Mouse (Mus musculus): ENCODE results near the gene Cstf3. TPM values are rescaled to one million over a fixed set of nuclear protein-coding genes. Genes with fewer than 3 reads are reported as not detected.

Gene Cstf3
- polyA plus RNA-seq, 1 experiment from 2014 or later = 94.5 TPM

DNA sequence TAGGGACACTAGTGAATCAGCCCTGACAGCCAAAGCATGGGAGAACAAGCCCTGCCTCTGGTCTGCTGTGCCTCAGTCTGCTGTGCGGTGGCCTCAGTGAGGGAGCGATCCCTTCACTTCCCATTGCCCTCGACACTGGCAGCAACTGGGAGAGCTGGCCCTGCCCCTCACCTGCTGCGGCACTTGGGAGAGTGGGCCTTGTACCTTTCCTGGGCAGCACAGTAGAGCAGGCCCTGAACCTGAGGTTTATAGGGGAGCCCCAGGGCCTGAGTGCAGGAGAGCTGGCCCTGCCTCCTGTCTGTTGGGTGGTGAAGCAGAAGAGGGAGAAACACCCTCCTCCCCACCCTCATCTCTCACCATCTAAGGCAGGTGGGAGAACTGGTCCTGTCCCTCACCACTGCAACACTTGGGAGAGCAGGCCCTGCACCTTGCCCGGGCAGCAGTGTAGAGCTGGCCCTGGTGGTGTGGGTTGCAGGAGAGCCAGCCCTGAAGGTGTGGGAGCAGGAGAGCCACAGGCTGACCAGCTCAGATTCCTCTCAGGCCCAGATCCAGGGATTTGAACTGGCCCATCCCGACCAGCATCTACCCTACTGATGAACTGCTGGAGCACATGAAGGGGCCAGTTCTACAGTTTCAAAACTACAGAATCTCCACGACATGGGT lies 10.4 kb upstream of the Cstf3 start:
- no peak for DNase-seq (ENCODE audit: low spot score)
- no peaks in the 10 kb centered on the region for H3K9me3 ChIP-seq (replicated peaks)
- no peaks in the 10 kb centered on the region for H3K36me3 ChIP-seq
- no peaks in the 10 kb centered on the region for H3K4me1 ChIP-seq
- no peak overlapping the region for H3K27ac ChIP-seq (replicated peaks)
- WGBS = 77% methylated on average over 7 of the region's 7 CpGs
- no peaks in the 10 kb centered on the region for H3K27me3 ChIP-seq (ENCODE audit: low read depth, poor library complexity, severe bottlenecking)
- no peak overlapping the region for H3K4me3 ChIP-seq

DNA sequence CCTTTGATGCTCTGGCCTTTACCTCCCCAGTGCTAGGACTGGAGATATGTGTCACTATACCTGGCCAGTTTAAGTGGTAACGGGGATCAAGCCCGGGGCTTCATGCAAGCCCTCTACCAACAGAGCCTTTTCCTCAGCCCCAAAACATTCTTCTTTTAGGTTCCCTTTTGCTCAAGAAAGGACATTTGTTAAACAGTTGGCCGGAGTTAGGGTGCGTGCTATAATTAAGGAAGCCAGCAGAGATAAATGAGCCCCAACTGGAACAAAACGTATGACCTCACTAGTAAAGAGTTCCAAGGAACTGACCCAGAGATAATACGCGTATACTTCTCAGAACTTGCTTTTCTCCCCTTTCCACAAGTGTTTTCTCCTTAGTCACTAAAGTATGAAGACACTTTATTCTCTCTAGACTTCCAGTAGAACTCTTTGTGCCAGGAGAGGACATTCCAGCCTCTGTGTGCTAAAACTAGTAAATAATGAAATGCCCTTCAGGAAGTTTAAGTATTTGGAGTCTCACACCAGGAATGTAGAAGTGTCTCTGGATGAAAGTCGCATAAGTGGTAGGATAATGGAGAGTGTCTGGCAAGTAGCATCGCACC lies 8.9 kb upstream of the Cstf3 start:
- DNase-seq (ENCODE audit: low spot score) = no peak
- no peak overlapping the region for H3K27ac ChIP-seq (replicated peaks)
- H3K9me3 ChIP-seq (replicated peaks) = no peaks in the 10 kb centered on the region
- H3K36me3 ChIP-seq = no peaks in the 10 kb centered on the region
- H3K4me1 ChIP-seq = no peaks in the 10 kb centered on the region
- H3K27me3 ChIP-seq (ENCODE audit: low read depth, poor library complexity, severe bottlenecking) = no peaks in the 10 kb centered on the region
- H3K4me3 ChIP-seq = no peak overlapping the region
- WGBS = 84% methylated on average over 9 of the region's 9 CpGs

DNA sequence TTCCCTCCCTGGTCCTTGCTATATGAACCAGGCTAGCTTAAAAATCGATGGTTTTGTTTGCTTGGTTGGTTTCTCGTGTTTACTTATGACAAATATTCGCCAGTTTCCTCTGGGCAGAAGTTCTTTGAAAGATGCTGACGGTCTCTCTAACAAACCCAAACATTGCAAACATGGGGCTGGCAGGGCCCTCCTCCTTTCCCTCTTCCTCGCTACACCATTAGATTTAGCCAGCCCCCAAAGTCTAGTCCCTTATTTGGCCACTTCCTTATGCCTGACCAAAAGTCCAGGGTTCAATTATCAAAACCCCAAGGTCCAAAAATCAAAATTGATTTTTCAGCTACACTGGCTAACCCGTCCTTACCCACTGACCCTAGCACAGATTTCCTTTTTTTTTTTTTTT lies 7.3 kb upstream of the Cstf3 start:
- DNase-seq (ENCODE audit: low spot score) = no peak
- no peaks in the 10 kb centered on the region for H3K36me3 ChIP-seq
- H3K4me1 ChIP-seq = no peaks in the 10 kb centered on the region
- 82% methylated on average over 6 of the region's 6 CpGs for WGBS
- H3K9me3 ChIP-seq (replicated peaks) = no peaks in the 10 kb centered on the region
- H3K27me3 ChIP-seq (ENCODE audit: low read depth, poor library complexity, severe bottlenecking) = no peaks in the 10 kb centered on the region
- H3K27ac ChIP-seq (replicated peaks) = no peak overlapping the region
- H3K4me3 ChIP-seq = no peak overlapping the region

DNA sequence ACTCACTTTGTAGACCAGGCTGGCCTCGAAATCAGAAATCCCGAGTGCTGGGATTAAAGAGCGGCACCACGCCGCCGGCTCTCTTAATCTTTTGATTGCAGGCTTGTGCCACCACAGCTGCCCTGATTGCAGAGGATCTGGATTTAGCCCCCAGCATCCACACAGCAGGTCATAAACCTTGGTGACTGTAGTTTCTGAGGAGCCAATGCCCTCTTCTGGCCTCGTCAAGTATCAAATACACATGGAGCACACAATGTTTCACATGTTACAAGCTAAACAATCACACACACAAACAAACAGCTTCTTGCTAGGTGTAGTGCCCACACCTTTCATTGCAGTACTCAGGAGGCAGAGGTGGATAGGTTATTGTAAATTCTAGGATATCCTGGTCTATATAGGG lies 6.1 kb upstream of the Cstf3 start:
- Histone ChIP-seq H3K4me3 (no peak overlapping the region), H3K36me3 (no peaks in the 10 kb centered on the region), H3K9me3 (replicated peaks) (no peaks in the 10 kb centered on the region), H3K27me3 (ENCODE audit: low read depth, poor library complexity, severe bottlenecking) (no peaks in the 10 kb centered on the region), H3K4me1 (peaks cover 3% of the 10 kb centered on the region), H3K27ac (replicated peaks) (no peak overlapping the region)
- 74% methylated on average over 7 of the region's 7 CpGs for WGBS
- no peak for DNase-seq (ENCODE audit: low spot score)

DNA sequence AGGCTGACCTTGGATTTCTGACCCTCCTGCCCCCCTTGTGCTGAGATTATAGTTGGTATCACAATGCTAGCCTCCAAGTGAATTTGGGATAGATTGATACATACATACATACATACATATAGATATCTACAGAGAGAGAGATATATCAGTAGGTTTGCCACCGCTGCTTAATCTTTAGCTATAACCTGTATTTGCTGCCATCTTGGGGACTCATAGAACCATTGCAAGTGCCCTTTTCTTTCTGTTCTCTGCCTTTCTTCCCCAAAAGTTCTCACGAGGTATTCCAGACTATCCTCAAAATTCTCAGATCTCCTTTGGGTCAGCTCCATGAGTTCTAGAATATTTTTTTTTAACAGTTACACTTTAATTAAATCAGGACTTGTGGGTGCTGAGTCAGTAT lies 4.7 kb upstream of the Cstf3 start:
- H3K4me3 ChIP-seq = no peak overlapping the region
- 55% methylated on average over 2 of the region's 2 CpGs for WGBS
- no peak for DNase-seq (ENCODE audit: low spot score)

DNA sequence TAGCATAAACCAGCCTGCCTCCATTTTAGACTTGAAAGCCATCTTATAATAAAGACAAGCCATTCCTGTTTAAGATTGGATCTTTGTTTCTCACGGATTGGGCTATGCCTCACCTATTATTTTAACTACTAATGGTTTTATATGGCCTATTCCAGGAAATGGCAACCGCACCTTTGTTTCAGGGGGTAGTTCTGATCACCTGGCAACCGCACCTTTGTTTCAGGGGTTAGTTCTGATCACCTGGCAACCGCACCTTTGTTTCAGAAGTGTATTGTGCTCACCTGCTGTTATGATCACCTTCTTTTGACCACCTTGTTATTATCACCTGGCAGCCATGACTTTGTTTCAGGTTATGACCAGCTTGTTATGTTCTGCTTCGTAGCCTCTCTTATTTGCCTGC lies 1.8 kb upstream of the Cstf3 start:
- Histone ChIP-seq H3K27ac (replicated peaks) (no peak overlapping the region), H3K4me1 (peaks cover 25% of the 10 kb centered on the region), H3K27me3 (ENCODE audit: low read depth, poor library complexity, severe bottlenecking) (no peaks in the 10 kb centered on the region), H3K4me3 (no peak overlapping the region), H3K9me3 (replicated peaks) (no peaks in the 10 kb centered on the region), H3K36me3 (peaks cover 6% of the 10 kb centered on the region; the same call in 1 of the 2 replicates)
- 93% methylated on average over 5 of the region's 5 CpGs for WGBS
- no peak for DNase-seq (ENCODE audit: low spot score)

More for the DNA sequence above, 4.7 kb upstream of the Cstf3 start:
- Histone ChIP-seq H3K27me3 (ENCODE audit: low read depth, poor library complexity, severe bottlenecking) (no peaks in the 10 kb centered on the region), H3K36me3 (no peaks in the 10 kb centered on the region), H3K27ac (replicated peaks) (no peak overlapping the region), H3K4me1 (peaks cover 8% of the 10 kb centered on the region), H3K9me3 (replicated peaks) (no peaks in the 10 kb centered on the region)

DNA sequence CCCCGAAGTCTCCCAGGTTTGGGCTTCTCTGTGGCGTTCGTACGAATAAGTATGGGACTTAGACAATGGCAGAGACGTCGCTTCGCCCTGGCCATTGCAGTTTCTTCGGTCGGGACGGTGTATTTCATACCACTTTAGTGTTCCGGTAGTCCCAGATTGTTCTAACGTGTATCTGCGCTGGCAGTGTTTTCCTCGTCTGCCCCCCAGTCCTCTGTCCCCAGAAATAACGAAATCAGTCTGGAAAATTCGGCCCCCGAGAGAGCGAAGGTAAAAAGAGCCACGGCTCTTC lies 450 bp downstream of the Cstf3 start:
- peak overlapping the region; percentile 92 for H3K4me3 ChIP-seq
- DNase-seq (ENCODE audit: low spot score) = no peak
- WGBS = under 1% methylated on average over 19 of the region's 19 CpGs
- no peaks in the 10 kb centered on the region for H3K27me3 ChIP-seq (ENCODE audit: low read depth, poor library complexity, severe bottlenecking)
- H3K9me3 ChIP-seq (replicated peaks) = no peaks in the 10 kb centered on the region
- H3K36me3 ChIP-seq = peaks cover 6% of the 10 kb centered on the region; the same call in 1 of the 2 replicates
- peaks cover 25% of the 10 kb centered on the region for H3K4me1 ChIP-seq
- peak overlapping the region; percentile 97 for H3K27ac ChIP-seq (replicated peaks)

DNA sequence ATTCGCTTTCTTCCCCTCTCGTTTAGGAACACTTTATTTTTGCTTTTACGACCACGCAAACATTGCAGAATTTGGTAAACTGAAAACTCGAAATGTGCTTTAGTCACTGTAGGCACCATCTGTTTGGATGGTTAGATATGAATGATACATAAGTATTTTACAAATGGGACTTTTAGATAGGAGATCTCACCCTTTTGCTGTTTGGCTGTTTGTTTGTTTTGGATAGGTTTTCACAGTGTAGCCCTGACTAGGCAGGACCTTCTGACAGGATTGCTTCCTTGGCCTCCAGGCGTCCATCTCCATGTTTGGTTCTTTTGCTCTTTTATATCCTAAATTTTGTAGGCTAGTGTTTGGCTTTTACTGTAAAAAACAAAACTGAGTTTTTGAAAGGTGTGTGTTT lies 818 bp downstream of the Cstf3 start:
- peaks cover 25% of the 10 kb centered on the region for H3K4me1 ChIP-seq
- H3K27ac ChIP-seq (replicated peaks) = peak overlapping the region; percentile 97
- H3K4me3 ChIP-seq = peak overlapping the region; percentile 92
- DNase-seq (ENCODE audit: low spot score) = no peak
- WGBS = 0% methylated on average over 6 of the region's 6 CpGs
- H3K27me3 ChIP-seq (ENCODE audit: low read depth, poor library complexity, severe bottlenecking) = no peaks in the 10 kb centered on the region
- H3K36me3 ChIP-seq = peaks cover 6% of the 10 kb centered on the region; the same call in 1 of the 2 replicates
- H3K9me3 ChIP-seq (replicated peaks) = no peaks in the 10 kb centered on the region

DNA sequence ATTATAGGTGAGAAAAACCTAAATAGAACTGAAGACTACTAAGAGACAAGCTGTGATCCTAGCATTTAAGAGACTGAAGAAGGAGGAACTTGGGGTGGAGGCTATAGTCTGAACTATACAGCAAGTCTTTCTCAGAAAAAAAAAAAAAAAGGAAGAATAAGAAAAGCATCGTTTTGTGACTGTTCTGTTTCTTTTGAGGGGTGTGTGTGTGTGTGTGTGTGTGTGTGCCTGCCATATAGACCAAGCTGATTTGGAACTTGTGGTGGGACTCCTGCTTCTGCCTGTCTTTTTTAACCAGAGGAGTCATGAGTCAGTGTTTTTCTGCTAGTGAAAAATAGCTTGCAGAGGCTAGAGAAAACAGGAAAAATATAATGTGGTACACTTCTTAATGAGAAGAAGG lies 4.7 kb downstream of the Cstf3 start:
- Histone ChIP-seq H3K27ac (replicated peaks) (no peak overlapping the region), H3K4me3 (no peak overlapping the region), H3K9me3 (replicated peaks) (no peaks in the 10 kb centered on the region), H3K36me3 (peaks cover 24% of the 10 kb centered on the region), H3K4me1 (peaks cover 17% of the 10 kb centered on the region), H3K27me3 (ENCODE audit: low read depth, poor library complexity, severe bottlenecking) (no peaks in the 10 kb centered on the region)
- DNase-seq (ENCODE audit: low spot score) = no peak
- 87% methylated on average over 1 of the region's 1 CpGs for WGBS

DNA sequence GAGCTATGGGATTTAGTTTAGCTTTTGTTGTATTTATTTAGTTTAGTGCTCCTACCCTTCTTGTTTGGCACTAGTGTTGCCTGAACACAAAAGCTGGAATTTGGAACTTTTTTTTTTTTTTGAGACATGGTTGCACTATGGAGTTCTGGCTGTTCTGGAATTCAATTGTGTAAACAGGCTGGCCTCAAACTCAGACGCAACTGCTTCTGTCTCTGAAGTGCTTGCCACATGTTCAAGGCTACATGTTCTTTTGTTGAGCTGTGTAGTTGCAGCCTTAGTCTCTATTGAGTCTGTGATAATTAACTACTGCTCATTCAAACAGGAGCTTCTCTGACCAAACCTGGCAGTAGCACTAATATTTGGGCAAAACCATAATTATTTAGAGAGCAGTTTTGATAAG lies 13.1 kb downstream of the Cstf3 start:
- H3K27me3 ChIP-seq (ENCODE audit: low read depth, poor library complexity, severe bottlenecking) = no peaks in the 10 kb centered on the region
- no peak for DNase-seq (ENCODE audit: low spot score)

DNA sequence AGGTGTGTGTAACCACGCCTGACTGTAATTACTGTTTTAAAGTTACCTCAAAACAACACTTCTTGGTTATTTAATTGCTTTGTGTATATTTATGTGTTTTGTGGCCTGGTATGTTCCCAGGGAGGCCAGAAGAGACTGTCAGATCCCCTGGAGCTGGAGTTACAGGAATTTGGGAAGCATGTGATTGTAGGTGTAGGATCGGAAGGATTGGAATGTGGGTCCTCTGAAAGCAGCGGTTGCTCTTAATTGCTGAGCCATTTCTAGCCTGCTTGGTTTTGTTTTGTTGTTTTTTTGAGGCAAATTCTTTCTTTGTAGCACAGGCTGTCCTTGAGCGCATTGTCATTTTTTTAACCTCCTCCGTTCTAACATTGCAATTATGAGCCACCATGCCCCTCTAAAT lies 14.4 kb downstream of the Cstf3 start:
- WGBS = 79% methylated on average over 5 of the region's 5 CpGs
- Histone ChIP-seq H3K27ac (replicated peaks) (no peak overlapping the region), H3K9me3 (replicated peaks) (no peaks in the 10 kb centered on the region), H3K4me1 (no peaks in the 10 kb centered on the region), H3K4me3 (no peak overlapping the region), H3K27me3 (ENCODE audit: low read depth, poor library complexity, severe bottlenecking) (no peaks in the 10 kb centered on the region), H3K36me3 (peaks cover 29% of the 10 kb centered on the region)
- DNase-seq (ENCODE audit: low spot score) = no peak

More for the DNA sequence above, 13.1 kb downstream of the Cstf3 start:
- WGBS = 53% methylated on average over 1 of the region's 1 CpGs
- Histone ChIP-seq H3K4me3 (no peak overlapping the region), H3K9me3 (replicated peaks) (no peaks in the 10 kb centered on the region), H3K36me3 (peaks cover 23% of the 10 kb centered on the region), H3K27ac (replicated peaks) (no peak overlapping the region), H3K4me1 (no peaks in the 10 kb centered on the region)

DNA sequence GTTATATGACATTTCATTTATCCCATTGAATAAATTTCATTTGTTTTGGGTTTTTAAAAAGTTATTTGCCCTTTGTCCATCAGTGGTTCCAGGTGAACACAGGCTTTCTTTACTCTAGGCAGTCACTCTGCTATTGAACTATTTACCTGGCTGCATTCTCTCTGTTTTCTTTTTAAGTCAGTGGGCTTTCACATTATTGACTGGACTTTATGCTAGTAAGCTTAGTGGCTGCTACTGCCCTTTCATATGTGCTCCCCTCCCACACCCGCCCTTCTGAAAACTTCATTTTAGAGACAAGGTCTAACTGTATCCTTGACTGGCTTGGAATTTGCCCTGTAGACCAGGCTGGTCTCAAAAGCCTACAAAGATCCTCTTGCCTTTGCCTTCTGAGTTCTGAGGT lies 15.2 kb downstream of the Cstf3 start:
- Histone ChIP-seq H3K27me3 (ENCODE audit: low read depth, poor library complexity, severe bottlenecking) (no peaks in the 10 kb centered on the region), H3K27ac (replicated peaks) (no peak overlapping the region), H3K36me3 (peaks cover 29% of the 10 kb centered on the region), H3K4me3 (no peak overlapping the region), H3K4me1 (no peaks in the 10 kb centered on the region), H3K9me3 (replicated peaks) (no peaks in the 10 kb centered on the region)
- 91% methylated on average over 1 of the region's 1 CpGs for WGBS
- DNase-seq (ENCODE audit: low spot score) = no peak

DNA sequence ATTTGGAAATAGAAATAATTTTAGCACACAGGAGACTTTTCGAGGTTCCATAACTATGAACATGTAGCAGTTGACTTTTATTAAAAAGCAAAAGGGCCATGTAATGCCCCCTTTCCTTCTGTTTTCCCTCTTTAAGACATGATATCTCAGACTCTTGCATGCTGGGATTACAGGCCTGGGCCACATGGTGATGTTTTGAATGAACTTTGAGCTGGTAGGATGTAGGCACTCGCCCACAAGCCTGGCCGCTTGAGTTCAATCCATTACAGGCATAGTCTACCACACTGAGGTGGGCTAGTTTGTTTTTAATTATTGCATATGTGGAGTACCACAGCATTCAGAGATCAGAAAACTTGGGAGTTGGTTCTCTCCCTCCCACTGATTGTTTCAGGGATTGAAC lies 24.5 kb downstream of the Cstf3 start:
- 93% methylated on average over 3 of the region's 3 CpGs for WGBS
- Histone ChIP-seq H3K9me3 (replicated peaks) (no peaks in the 10 kb centered on the region), H3K27me3 (ENCODE audit: low read depth, poor library complexity, severe bottlenecking) (no peaks in the 10 kb centered on the region), H3K4me3 (no peak overlapping the region), H3K27ac (replicated peaks) (no peak overlapping the region), H3K36me3 (peaks cover 51% of the 10 kb centered on the region), H3K4me1 (no peaks in the 10 kb centered on the region)
- no peak for DNase-seq (ENCODE audit: low spot score)

All from midbrain, embryonic 10.5 days (tissue).